Mouse (Mus musculus) bone marrow macrophage, adult 2 months (primary cell): ENCODE measurements around the gene Vps4b. TPM values are rescaled to one million over a fixed set of nuclear protein-coding genes. Genes with fewer than 3 reads are reported as not detected.
A peak's percentile ranks its signal among the peaks of the same experiment; 100 is the strongest.

Source experiments
- H3K27ac ChIP-seq: 2 replicates; pipeline ENCODE4 v1.5.1; 2012; ENCODE audit warnings: low read depth, low read length; ENCODE audit not compliant: insufficient read depth
- H3K4me1 ChIP-seq: 2 replicates; pipeline ENCODE4 v1.6.1; 2012; ENCODE audit warnings: low read length; ENCODE audit not compliant: control insufficient read depth, insufficient read depth
- H3K4me3 ChIP-seq: 2 replicates; pipeline ENCODE4 v1.5.1; 2012; ENCODE audit warnings: mild to moderate bottlenecking, low read length, moderate library complexity; ENCODE audit not compliant: insufficient read depth
- CTCF ChIP-seq: IDR thresholded peaks from 2 replicates; pipeline ENCODE4 v1.5.1; 2012; ENCODE audit warnings: low read depth, mild to moderate bottlenecking, low read length, moderate library complexity
- POLR2A ChIP-seq: IDR thresholded peaks from 2 replicates; pipeline ENCODE4 v1.6.1; 2012; ENCODE audit warnings: mild to moderate bottlenecking, low read depth, low read length, borderline replicate concordance
- polyA plus RNA-seq: library from polyadenylated mRNA; stranded (reverse); fragments of >200 nt; gene quantifications from 2 replicates; pipeline ENCODE4 v1.2.4, GENCODE M21; 2012; ENCODE audit not compliant: missing spikeins, insufficient read depth, insufficient read length

Gene Vps4b
- 112 and 127 TPM in 2 replicates for polyA plus RNA-seq

- H3K27ac ChIP-seq = peak within 1 kb of the TSS; percentile 89
- no peak for TF ChIP-seq CTCF
- TF ChIP-seq POLR2A = no peak; the same call in 1 of the 2 replicates
- H3K4me3 ChIP-seq = peak within 1 kb of the TSS; percentile 98
- peaks cover 27% of the 10 kb centered on the region for H3K4me1 ChIP-seq
Observed at GRCm38 (mm10) chr1:106796542-106796924, at the start of gene Vps4b. TSS of gene Vps4b (minus strand) at chr1:106796728.

- Histone ChIP-seq H3K27ac (no peak overlapping the region), H3K4me1 (no peaks in the 10 kb centered on the region), H3K4me3 (no peak overlapping the region)
- TF ChIP-seq POLR2A (no peak), CTCF (no peak)
Observed at GRCm38 (mm10) chr1:106828784-106829183, 32.3 kb upstream of the Vps4b start.

GRCm38 (mm10) chr1:106822297-106822696 lies 25.8 kb upstream of the Vps4b start:
- Histone ChIP-seq H3K27ac (no peak overlapping the region), H3K4me3 (no peak overlapping the region), H3K4me1 (peaks cover 10% of the 10 kb centered on the region)
- TF ChIP-seq CTCF (no peak), POLR2A (no peak)

GRCm38 (mm10) chr1:106818323-106818722 lies 21.8 kb upstream of the Vps4b start:
- no peak overlapping the region for H3K4me3 ChIP-seq
- H3K27ac ChIP-seq = no peak overlapping the region
- TF ChIP-seq POLR2A (no peak), CTCF (no peak)
- H3K4me1 ChIP-seq = peaks cover 20% of the 10 kb centered on the region

- H3K4me1 ChIP-seq = peaks cover 17% of the 10 kb centered on the region
- no peak overlapping the region for H3K27ac ChIP-seq
- TF ChIP-seq CTCF (no peak), POLR2A (no peak)
- no peak overlapping the region for H3K4me3 ChIP-seq
Observed at GRCm38 (mm10) chr1:106816766-106817165, 20.2 kb upstream of the Vps4b start.

- Histone ChIP-seq H3K4me3 (peak overlapping the region; percentile 27; the same call in 1 of the 2 replicates), H3K27ac (peak overlapping the region; percentile 62), H3K4me1 (peaks cover 14% of the 10 kb centered on the region)
- TF ChIP-seq CTCF (no peak), POLR2A (no peak)
Observed at GRCm38 (mm10) chr1:106815265-106815664, 18.7 kb upstream of the Vps4b start.

GRCm38 (mm10) chr1:106814864-106815263 lies 18.3 kb upstream of the Vps4b start:
- TF ChIP-seq CTCF (no peak), POLR2A (no peak)
- Histone ChIP-seq H3K4me1 (peaks cover 14% of the 10 kb centered on the region), H3K27ac (peak overlapping the region; percentile 62), H3K4me3 (peak overlapping the region; percentile 27; the same call in 1 of the 2 replicates)

- no peak overlapping the region for H3K27ac ChIP-seq
- H3K4me1 ChIP-seq = peaks cover 12% of the 10 kb centered on the region
- no peak overlapping the region for H3K4me3 ChIP-seq
- TF ChIP-seq POLR2A (no peak), CTCF (peak; percentile 29; the same call in 1 of the 2 replicates)
Observed at GRCm38 (mm10) chr1:106799931-106800330, 3.4 kb upstream of the Vps4b start.

GRCm38 (mm10) chr1:106799406-106799805 lies 2.9 kb upstream of the Vps4b start:
- Histone ChIP-seq H3K27ac (no peak overlapping the region), H3K4me3 (no peak overlapping the region), H3K4me1 (peaks cover 14% of the 10 kb centered on the region)
- TF ChIP-seq POLR2A (no peak), CTCF (no peak)

GRCm38 (mm10) chr1:106796987-106797779 lies 655 bp upstream of the Vps4b start:
- Histone ChIP-seq H3K4me1 (peaks cover 24% of the 10 kb centered on the region), H3K4me3 (peak overlapping the region; percentile 66), H3K27ac (peak overlapping the region; percentile 89)
- no peak for TF ChIP-seq POLR2A
- TF ChIP-seq CTCF = no peak
